Mouse (Mus musculus) kidney, adult 2 months (tissue): ENCODE measurements at regions not wholly inside any gene's neighbourhood (a gene's known extent, or its start where the extent isn't known, plus 50 kb on each side); places are given as distances from the start of the nearest gene placed in this dataset.

Experiments used
- DNase-seq: peaks from one replicate; pipeline ENCODE4 v3.0.0; 2021
- H3K27ac ChIP-seq: fragments of 200-500 bp; 2 replicates; pipeline ENCODE4 v1.5.1; 2012; ENCODE audit warnings: low read depth, low read length, control low read depth, inconsistent platforms; ENCODE audit not compliant: insufficient read depth
- H3K27me3 ChIP-seq: fragments of 200-500 bp; replicated peaks from 2 replicates; pipeline ENCODE4 v1.6.1; 2012; ENCODE audit warnings: mild to moderate bottlenecking, moderate library complexity, low read length, inconsistent platforms; ENCODE audit not compliant: control insufficient read depth, insufficient read depth
- H3K36me3 ChIP-seq: fragments of 200-500 bp; 2 replicates; pipeline ENCODE4 v1.6.1; 2012; ENCODE audit warnings: mild to moderate bottlenecking, moderate library complexity, low read length, inconsistent platforms; ENCODE audit not compliant: control insufficient read depth, insufficient read depth
- H3K4me1 ChIP-seq: fragments of 200-500 bp; 2 replicates; pipeline ENCODE4 v1.6.1; 2011; ENCODE audit warnings: low read length; ENCODE audit not compliant: control insufficient read depth, insufficient read depth
- H3K4me3 ChIP-seq: fragments of 200-500 bp; 2 replicates; pipeline ENCODE4 v1.5.1; 2011; ENCODE audit warnings: mild to moderate bottlenecking, low read depth, low read length, control low read depth; ENCODE audit not compliant: insufficient read depth
- CTCF ChIP-seq: fragments of 200-500 bp; conservative IDR thresholded peaks from 2 replicates; pipeline ENCODE4 v1.5.1; 2011; ENCODE audit warnings: low read depth, mild to moderate bottlenecking, control low read depth, low read length, moderate library complexity, mixed read lengths; ENCODE audit not compliant: insufficient read depth, insufficient read length
- POLR2A ChIP-seq: fragments of 200-500 bp; IDR thresholded peaks from one replicate; pipeline ENCODE4 v1.6.1; 2011; ENCODE audit warnings: low read depth, low read length, control low read depth
- WGBS: fragments of 180-500 bp; shearing (Covaris S2); methylation state at CpG from one replicate; pipeline ENCODE4 v1.1.7; 2018; 5-methylcytosine and 5-hydroxymethylcytosine counted together

DNA sequence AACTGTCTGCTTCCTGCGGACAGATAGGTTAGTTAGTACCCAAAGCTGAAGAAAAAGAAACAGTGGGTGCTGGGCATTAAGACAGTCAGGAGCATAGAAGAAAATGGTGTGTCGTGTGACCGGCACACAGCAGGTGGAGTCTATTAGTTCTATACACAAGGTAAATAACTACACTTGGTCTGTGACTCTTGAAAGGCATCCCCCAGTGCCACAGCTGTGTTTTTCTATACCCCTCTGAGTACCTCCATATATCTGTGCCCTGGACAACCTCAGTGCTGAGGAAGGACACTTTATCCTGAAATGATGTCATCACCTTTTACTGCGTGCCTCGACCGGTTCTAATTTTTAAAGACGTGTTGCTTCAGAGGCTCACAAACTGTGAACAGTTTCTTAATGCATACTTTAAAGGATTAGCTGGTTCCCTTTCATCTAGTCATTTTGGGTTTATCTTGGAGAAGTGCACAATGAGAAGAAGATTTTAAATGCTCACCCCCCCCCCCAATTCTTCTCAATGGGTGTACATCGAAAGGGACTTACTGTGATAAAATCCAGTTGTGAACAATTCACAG, 666.1 kb downstream of the Pkhd1 start:
- H3K27ac ChIP-seq = no peak overlapping the region
- no peak overlapping the region for H3K4me3 ChIP-seq
- no peaks in the 10 kb centered on the region for H3K4me1 ChIP-seq
- DNase-seq = no peak
- whole genome bisulfite sequencing = 30% methylated on average over 8 of the region's 8 CpGs
- H3K36me3 ChIP-seq = no peaks in the 10 kb centered on the region
- no peaks in the 10 kb centered on the region; the same call in 1 of the 2 replicates for H3K27me3 ChIP-seq
- no peak for TF ChIP-seq POLR2A
- no peak for TF ChIP-seq CTCF

DNA sequence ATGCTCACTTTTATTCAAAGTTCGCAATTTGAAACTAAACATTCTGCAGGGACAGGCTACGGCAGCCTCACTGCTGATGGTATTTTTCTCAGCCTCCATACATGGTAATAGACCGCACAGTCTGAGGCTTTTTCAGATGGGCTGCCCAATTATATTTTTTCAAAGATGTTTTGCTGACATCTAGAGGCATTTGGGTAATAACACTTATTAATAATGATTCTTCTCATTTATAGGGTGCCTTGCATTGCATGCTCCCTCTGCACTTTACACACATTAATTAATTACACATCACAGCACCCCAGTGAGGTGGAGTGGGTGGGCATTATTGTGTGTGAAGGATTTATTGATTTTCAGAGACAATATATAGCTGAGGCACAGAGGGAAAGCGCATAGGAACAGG, 644.5 kb downstream of the Pkhd1 start:
- 49% methylated on average over 4 of the region's 4 CpGs for WGBS
- Histone ChIP-seq H3K27ac (no peak overlapping the region), H3K27me3 (no peaks in the 10 kb centered on the region), H3K4me1 (no peaks in the 10 kb centered on the region), H3K36me3 (no peaks in the 10 kb centered on the region), H3K4me3 (no peak overlapping the region)
- peak; percentile 14 for DNase-seq
- TF ChIP-seq POLR2A = no peak
- TF ChIP-seq CTCF = no peak

DNA sequence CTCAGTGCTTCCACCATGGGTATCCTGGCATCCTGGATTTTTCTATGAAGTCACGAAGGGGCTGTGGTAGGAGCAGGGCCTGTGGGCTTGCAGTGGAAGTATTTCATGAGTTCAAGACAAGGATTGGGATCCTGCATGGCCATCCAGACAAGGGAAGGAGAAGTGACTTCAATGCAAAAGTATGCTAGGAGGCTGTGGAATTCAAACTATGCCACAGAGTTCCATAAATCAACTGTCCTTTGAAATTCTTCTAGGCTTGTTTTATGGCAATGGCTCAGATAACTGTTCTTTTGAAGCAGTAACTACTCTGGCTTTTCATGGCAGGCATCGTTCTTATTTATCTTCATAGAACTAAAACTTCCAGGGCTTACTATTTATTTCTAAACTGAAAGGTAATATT, 643.9 kb downstream of the Pkhd1 start:
- whole genome bisulfite sequencing = 25% methylated on average over 2 of the region's 2 CpGs
- no peaks in the 10 kb centered on the region for H3K36me3 ChIP-seq
- peak; percentile 7 for DNase-seq
- H3K4me3 ChIP-seq = no peak overlapping the region
- no peak for TF ChIP-seq CTCF
- no peak for TF ChIP-seq POLR2A
- no peaks in the 10 kb centered on the region for H3K27me3 ChIP-seq
- H3K4me1 ChIP-seq = no peaks in the 10 kb centered on the region
- H3K27ac ChIP-seq = no peak overlapping the region

DNA sequence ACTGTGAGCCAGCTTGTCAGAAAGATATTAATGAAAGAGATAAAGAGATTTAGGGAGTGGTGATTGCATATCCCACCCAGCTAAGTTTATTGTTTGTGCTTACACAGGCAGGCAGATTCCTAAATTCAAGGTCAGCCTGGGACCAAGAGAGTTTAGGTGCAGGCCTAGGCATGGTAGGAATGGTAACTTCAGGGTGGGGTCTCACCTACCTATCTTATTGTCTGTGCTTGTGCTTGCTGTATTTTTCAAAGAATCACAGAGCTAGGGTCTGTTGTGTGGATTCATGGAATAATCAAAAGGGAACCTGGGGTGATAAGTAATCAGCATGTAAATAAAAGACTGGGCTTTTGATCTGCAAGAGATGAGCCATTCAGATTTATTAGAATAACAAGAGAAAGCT, 642.4 kb downstream of the Pkhd1 start:
- TF ChIP-seq CTCF = no peak
- TF ChIP-seq POLR2A = no peak
- H3K36me3 ChIP-seq = no peaks in the 10 kb centered on the region
- H3K27ac ChIP-seq = no peak overlapping the region
- no peak overlapping the region for H3K4me3 ChIP-seq
- no peak for DNase-seq
- no peaks in the 10 kb centered on the region for H3K4me1 ChIP-seq
- no peaks in the 10 kb centered on the region for H3K27me3 ChIP-seq

DNA sequence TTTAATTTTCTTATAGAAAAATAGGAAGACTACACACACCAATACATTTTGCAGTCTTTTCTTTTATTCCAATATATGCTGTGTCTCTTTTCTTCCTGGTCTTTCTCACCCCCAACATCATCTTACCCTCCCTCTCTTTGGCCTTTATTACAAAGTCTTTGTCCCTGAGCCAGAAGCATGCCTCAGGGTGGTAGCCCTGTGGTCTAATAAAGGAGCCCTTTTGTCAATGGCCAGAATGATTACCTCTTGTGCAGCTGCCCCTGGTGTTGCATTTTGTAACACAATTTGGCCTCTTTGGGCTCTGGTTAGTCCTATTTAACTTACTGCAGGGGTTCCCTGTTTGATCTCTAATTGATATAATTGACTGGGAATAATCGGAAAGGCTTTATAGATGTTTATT, 636.7 kb downstream of the Pkhd1 start:
- TF ChIP-seq POLR2A = no peak
- no peak overlapping the region for H3K27ac ChIP-seq
- DNase-seq = no peak
- no peaks in the 10 kb centered on the region for H3K36me3 ChIP-seq
- H3K27me3 ChIP-seq = no peaks in the 10 kb centered on the region
- no peaks in the 10 kb centered on the region for H3K4me1 ChIP-seq
- 54% methylated on average over 1 of the region's 1 CpGs for WGBS
- H3K4me3 ChIP-seq = no peak overlapping the region

DNA sequence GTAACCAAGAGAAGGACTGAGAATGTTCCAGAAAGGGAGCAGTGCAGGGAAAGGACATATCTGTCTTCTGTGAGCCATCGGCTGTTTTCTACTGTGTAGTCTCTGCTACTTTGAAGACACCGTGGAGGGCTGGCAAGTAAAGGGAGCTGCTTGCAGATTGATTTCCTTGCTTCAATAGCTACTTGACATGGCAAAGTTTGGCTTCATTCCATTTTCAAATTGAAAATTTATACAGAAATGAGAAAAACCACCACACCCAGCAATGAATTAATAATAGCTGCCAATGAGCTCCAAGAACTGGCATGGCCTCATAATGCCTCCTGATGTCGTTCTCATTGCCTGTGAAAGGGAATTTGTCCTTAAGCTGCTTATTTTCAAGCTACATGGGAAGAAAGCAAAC, 635.1 kb downstream of the Pkhd1 start:
- WGBS = 75% methylated on average over 3 of the region's 3 CpGs
- Histone ChIP-seq H3K4me3 (no peak overlapping the region), H3K27me3 (no peaks in the 10 kb centered on the region), H3K27ac (no peak overlapping the region), H3K36me3 (no peaks in the 10 kb centered on the region), H3K4me1 (no peaks in the 10 kb centered on the region)
- TF ChIP-seq POLR2A = no peak
- no peak for TF ChIP-seq CTCF
- DNase-seq = no peak

DNA sequence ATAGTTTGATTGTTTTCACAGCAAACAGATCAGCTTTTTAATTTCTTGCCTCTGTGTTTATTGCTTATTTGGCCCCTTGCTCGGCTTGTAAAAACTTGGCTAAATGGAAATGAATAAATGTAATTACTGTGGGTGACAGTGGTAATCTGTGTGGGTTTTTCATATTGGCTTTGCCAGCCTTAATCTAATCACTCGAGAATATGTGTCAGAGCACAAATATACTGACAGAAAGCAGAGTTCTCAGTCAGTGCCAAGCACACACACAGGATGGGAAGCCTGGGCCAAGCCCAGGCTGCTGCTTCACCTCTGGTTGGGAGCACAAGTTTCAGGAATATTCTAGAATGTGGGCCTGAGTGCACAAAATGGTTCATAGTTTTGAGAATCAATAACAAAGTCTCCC, 634.4 kb downstream of the Pkhd1 start:
- Histone ChIP-seq H3K27me3 (no peaks in the 10 kb centered on the region), H3K27ac (no peak overlapping the region), H3K4me1 (no peaks in the 10 kb centered on the region), H3K36me3 (no peaks in the 10 kb centered on the region), H3K4me3 (no peak overlapping the region)
- 42% methylated on average over 2 of the region's 2 CpGs for WGBS
- DNase-seq = no peak
- no peak for TF ChIP-seq CTCF
- no peak for TF ChIP-seq POLR2A

DNA sequence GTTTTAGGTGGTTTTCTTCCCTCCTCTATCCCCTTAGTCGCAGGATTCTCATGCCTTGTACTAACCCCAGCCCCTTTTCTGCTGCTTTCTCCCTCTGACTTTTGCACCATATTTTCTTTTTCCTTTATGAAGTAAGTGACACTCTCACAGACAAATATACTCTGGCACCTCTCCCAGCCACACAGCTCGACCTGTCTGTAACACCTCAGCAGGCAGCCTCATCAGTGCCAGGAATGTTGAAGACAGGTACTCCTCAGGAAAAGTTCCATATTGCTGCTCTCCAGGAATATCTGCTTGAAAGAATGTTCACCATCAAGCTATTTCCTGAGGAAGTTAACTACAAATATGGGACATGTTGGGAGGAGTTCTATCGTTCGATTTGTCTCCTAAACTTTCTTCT, 627.9 kb downstream of the Pkhd1 start:
- TF ChIP-seq CTCF (no peak), POLR2A (no peak)
- 63% methylated on average over 4 of the region's 4 CpGs for WGBS
- no peak overlapping the region for H3K4me3 ChIP-seq
- H3K4me1 ChIP-seq = no peaks in the 10 kb centered on the region
- no peak for DNase-seq
- H3K36me3 ChIP-seq = no peaks in the 10 kb centered on the region
- H3K27me3 ChIP-seq = no peaks in the 10 kb centered on the region
- no peak overlapping the region for H3K27ac ChIP-seq
